Mouse (Mus musculus) liver, embryonic 14.5 days (tissue): Measurements from ENCODE around the gene Gm28038. TPM values are rescaled to one million over a fixed set of nuclear protein-coding genes. Genes with fewer than 3 reads are reported as not detected.

ENCODE experiments used
- ATAC-seq: fragments of 200-750 bp; cut with Nextera tagmentation; 2 replicates; pipeline ENCODE4 v1.8.0; 2017; ENCODE audit warnings: moderate number of reproducible peaks, mild to moderate bottlenecking, moderate library complexity; ENCODE audit not compliant: insufficient read depth
- DNase-seq, 3 experiments: peaks; one replicate each; pipeline ENCODE4 v3.0.0-alpha.2; 2012 to 2013; ENCODE audit warnings: low read depth in 3 of 3, low spot score in 3 of 3
- H3K27ac ChIP-seq: fragments of 300-500 bp; sonication (generic); 2 replicates; pipeline ENCODE4 v1.5.1; 2014; ENCODE audit warnings: moderate library complexity, mild to moderate bottlenecking, control low read depth, inconsistent platforms
- H3K27me3 ChIP-seq: fragments of 300-500 bp; sonication (generic); 2 replicates; pipeline ENCODE4 v1.6.1; 2014; ENCODE audit warnings: mild to moderate bottlenecking, low read length, moderate library complexity; ENCODE audit not compliant: control insufficient read depth, insufficient read depth
- H3K36me3 ChIP-seq: fragments of 300-500 bp; sonication (generic); replicated peaks from 2 replicates; pipeline ENCODE4 v1.6.1; 2014; ENCODE audit warnings: low read depth; ENCODE audit not compliant: control insufficient read depth, insufficient read depth
- H3K4me1 ChIP-seq, 2 experiments: fragments of 200-500 bp in 1 of 2; fragments of 300-500 bp in 1 of 2; sonication (generic) in 1 of 2; replicated peaks; 2 replicates each; pipeline ENCODE4 v1.6.1; 2012 to 2014; ENCODE audit warnings: antibody characterized with exemption in 1 of 2, inconsistent platforms in 1 of 2, low read length in 1 of 2; ENCODE audit not compliant: control insufficient read depth in 2 of 2, insufficient read depth in 2 of 2
- H3K4me2 ChIP-seq: fragments of 300-500 bp; sonication (generic); 2 replicates; pipeline ENCODE4 v1.6.1; 2014; ENCODE audit warnings: low read depth, mild to moderate bottlenecking, control low read depth, moderate library complexity
- H3K4me3 ChIP-seq, 2 experiments: fragments of 200-500 bp in 1 of 2; fragments of 300-500 bp in 1 of 2; sonication (generic) in 1 of 2; 2 replicates each; pipeline ENCODE4 v1.5.1; 2012 to 2014; ENCODE audit warnings: low read depth in 2 of 2, low read length in 2 of 2, mild to moderate bottlenecking in 2 of 2, control low read depth in 1 of 2, inconsistent platforms in 1 of 2, moderate library complexity in 1 of 2; ENCODE audit not compliant: insufficient read depth in 1 of 2
- H3K9ac ChIP-seq: fragments of 300-500 bp; sonication (generic); replicated peaks from 2 replicates; pipeline ENCODE4 v1.6.1; 2014; ENCODE audit warnings: mild to moderate bottlenecking, control low read depth, moderate library complexity
- H3K9me3 ChIP-seq: fragments of 300-500 bp; sonication (generic); 2 replicates; pipeline ENCODE4 v1.6.1; 2016; ENCODE audit warnings: low read length, mixed read lengths; ENCODE audit not compliant: control insufficient read depth
- CTCF ChIP-seq: IDR thresholded peaks from 2 replicates; pipeline ENCODE4 v1.5.1; 2016; ENCODE audit warnings: antibody characterized with exemption, low read depth, control low read depth
- EP300 ChIP-seq: IDR thresholded peaks from 2 replicates; pipeline ENCODE4 v1.6.1; 2016; ENCODE audit warnings: antibody characterized with exemption, low read depth
- WGBS: fragments of 180-500 bp; shearing (Covaris S2); extraction: QIAGEN DNeasy Blood & Tissue Kit; methylation state at CpG from one replicate; pipeline ENCODE4 v1.1.7; 2014; ENCODE audit not compliant: insufficient replicate concordance; 5-methylcytosine and 5-hydroxymethylcytosine counted together
- polyA plus RNA-seq, 2 experiments: library from polyadenylated mRNA; depleted of rRNA in 1 of 2; stranded (reverse) in 1 of 2; unstranded in 1 of 2; fragments of >200 nt; fragmentation: Nextera tagmentation in 1 of 2; extraction: Ambion mirVana in 1 of 2; gene quantifications; 2 replicates each; pipeline versions ENCODE4 v1.2.1 to v1.2.3; 2012 to 2014

Gene Gm28038
- polyA plus RNA-seq, 2 experiments, result not detected

GRCm38 (mm10) chr2:30299966-30300365 lies 19.1 kb downstream of the Gm28038 start:
- ATAC-seq, result no peak
- no peaks in the 10 kb centered on the region for H3K9me3 ChIP-seq

GRCm38 (mm10) chr2:30306087-30306486 lies 25.2 kb downstream of the Gm28038 start:
- no peak overlapping the region for H3K9ac ChIP-seq
- no peak overlapping the region for H3K27ac ChIP-seq
- 89% methylated on average over 7 of the region's 7 CpGs for WGBS
- peaks cover 68% of the 10 kb centered on the region for H3K36me3 ChIP-seq
- DNase-seq (no peak), ATAC-seq (no peak)
- no peaks in the 10 kb centered on the region for H3K9me3 ChIP-seq
- no peak overlapping the region for H3K4me2 ChIP-seq
- no peak overlapping the region for H3K4me3 ChIP-seq
- no peak for TF ChIP-seq EP300
- TF ChIP-seq CTCF, result no peak
- no peaks in the 10 kb centered on the region for H3K27me3 ChIP-seq
- no peaks in the 10 kb centered on the region for H3K4me1 ChIP-seq

More at GRCm38 (mm10) chr2:30299966-30300365, 19.1 kb downstream of the Gm28038 start:
- no peak for DNase-seq
- Histone ChIP-seq H3K4me1 (no peaks in the 10 kb centered on the region), H3K36me3 (peaks cover 45% of the 10 kb centered on the region), H3K4me3 (no peak overlapping the region), H3K27me3 (no peaks in the 10 kb centered on the region), H3K4me2 (no peak overlapping the region), H3K27ac (no peak overlapping the region), H3K9ac (no peak overlapping the region)
- TF ChIP-seq CTCF (no peak), EP300 (no peak)
- 81% methylated on average over 5 of the region's 5 CpGs for WGBS

GRCm38 (mm10) chr2:30309351-30309750 lies 28.5 kb downstream of the Gm28038 start:
- TF ChIP-seq EP300, result 0 out of 2 replicates have a peak, but pooled peaks have one; percentile 10
- TF ChIP-seq CTCF, result no peak
- no peaks in the 10 kb centered on the region for H3K9me3 ChIP-seq
- H3K9ac ChIP-seq, result no peak overlapping the region
- ATAC-seq (peak; percentile 52; the same call in 1 of the 2 replicates), DNase-seq (no peak)
- WGBS, result 32% methylated on average over 3 of the region's 3 CpGs
- H3K4me3 ChIP-seq, result no peak overlapping the region
- H3K27ac ChIP-seq, result no peak overlapping the region
- H3K27me3 ChIP-seq, result no peaks in the 10 kb centered on the region
- H3K4me2 ChIP-seq, result no peak overlapping the region
- H3K36me3 ChIP-seq, result peaks cover 81% of the 10 kb centered on the region
- no peaks in the 10 kb centered on the region for H3K4me1 ChIP-seq

GRCm38 (mm10) chr2:30311481-30311880 lies 30.6 kb downstream of the Gm28038 start:
- Histone ChIP-seq H3K9ac (no peak overlapping the region), H3K27me3 (no peaks in the 10 kb centered on the region), H3K27ac (no peak overlapping the region), H3K36me3 (peaks cover 76% of the 10 kb centered on the region), H3K4me2 (no peak overlapping the region), H3K9me3 (no peaks in the 10 kb centered on the region), H3K4me1 (no peaks in the 10 kb centered on the region), H3K4me3 (no peak overlapping the region)
- TF ChIP-seq CTCF, result no peak
- no peak for TF ChIP-seq EP300
- DNase-seq, result no peak
- WGBS, result 87% methylated on average over 2 of the region's 2 CpGs
- ATAC-seq, result no peak

GRCm38 (mm10) chr2:30316136-30316535 lies 35.3 kb downstream of the Gm28038 start:
- DNase-seq, result no peak
- peaks cover 60% of the 10 kb centered on the region for H3K36me3 ChIP-seq
- no peak for ATAC-seq
- H3K4me1 ChIP-seq, result no peaks in the 10 kb centered on the region
- WGBS, result 83% methylated on average over 4 of the region's 4 CpGs
- TF ChIP-seq CTCF, result no peak
- no peak for TF ChIP-seq EP300
- no peaks in the 10 kb centered on the region for H3K9me3 ChIP-seq
- no peak overlapping the region for H3K27ac ChIP-seq
- H3K4me3 ChIP-seq, result no peak overlapping the region
- H3K9ac ChIP-seq, result no peak overlapping the region
- no peak overlapping the region for H3K4me2 ChIP-seq
- no peaks in the 10 kb centered on the region for H3K27me3 ChIP-seq

GRCm38 (mm10) chr2:30316955-30317354 lies 36.1 kb downstream of the Gm28038 start:
- no peak overlapping the region for H3K4me3 ChIP-seq
- no peaks in the 10 kb centered on the region for H3K27me3 ChIP-seq
- WGBS, result 83% methylated on average over 5 of the region's 5 CpGs
- peaks cover 54% of the 10 kb centered on the region for H3K36me3 ChIP-seq
- ATAC-seq (no peak), DNase-seq (no peak)
- H3K9ac ChIP-seq, result no peak overlapping the region
- H3K4me1 ChIP-seq, result no peaks in the 10 kb centered on the region
- no peak overlapping the region for H3K27ac ChIP-seq
- no peak overlapping the region for H3K4me2 ChIP-seq
- H3K9me3 ChIP-seq, result no peaks in the 10 kb centered on the region
- no peak for TF ChIP-seq EP300
- no peak for TF ChIP-seq CTCF
